Mouse (Mus musculus) embryo, embryonic 9.5 days (tissue): ENCODE data around the gene Pdxdc1.
"Not testable (repeated sequence)": the region's sequence is repeated elsewhere in the genome, so short reads cannot be mapped to it uniquely, and the experiment has no call there.

Experiments used
- DNase-seq: peaks from one replicate; pipeline ENCODE4 v3.0.0-alpha.2; 2017; ENCODE audit errors: extremely low spot score

The Pdxdc1 gene

GRCm38 (mm10) chr16:13902888-13903483 lies at the start of gene Pdxdc1, which contains the start of gene Mpv17l:
Gene Pdxdc1 (minus strand): TSS chr16:13903131.
Gene Mpv17l (plus strand): TSS chr16:13903161.
- DNase-seq: peak; percentile 99

GRCm38 (mm10) chr16:13951245-13951644 lies 48.3 kb upstream of the Pdxdc1 start:
- no peak for DNase-seq

DNA sequence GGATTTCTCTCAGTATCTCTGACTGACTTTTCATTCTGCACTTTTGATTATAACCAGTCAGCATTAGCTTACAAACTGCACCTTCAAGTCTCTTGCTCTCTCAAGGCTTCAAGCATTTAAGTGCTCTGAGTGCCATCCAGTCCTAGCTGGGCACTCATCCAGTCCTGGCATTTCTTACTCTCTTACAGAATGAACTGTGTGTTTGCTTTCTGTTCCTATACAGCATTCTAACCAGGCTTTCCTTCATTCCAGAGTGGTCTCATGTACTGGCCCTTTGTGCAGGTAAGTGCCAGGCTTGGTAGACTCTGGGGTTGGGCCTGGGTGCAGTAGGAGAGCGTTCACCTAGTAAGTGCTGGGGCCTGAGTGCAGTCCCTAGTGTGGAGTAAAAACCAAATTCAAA lies 43.4 kb upstream of the Pdxdc1 start:
- no peak for DNase-seq

- no peak for DNase-seq
Measured at GRCm38 (mm10) chr16:13945153-13945552, 42.2 kb upstream of the Pdxdc1 start.

- no peak for DNase-seq
Measured at GRCm38 (mm10) chr16:13944752-13945151, 41.8 kb upstream of the Pdxdc1 start.

DNA sequence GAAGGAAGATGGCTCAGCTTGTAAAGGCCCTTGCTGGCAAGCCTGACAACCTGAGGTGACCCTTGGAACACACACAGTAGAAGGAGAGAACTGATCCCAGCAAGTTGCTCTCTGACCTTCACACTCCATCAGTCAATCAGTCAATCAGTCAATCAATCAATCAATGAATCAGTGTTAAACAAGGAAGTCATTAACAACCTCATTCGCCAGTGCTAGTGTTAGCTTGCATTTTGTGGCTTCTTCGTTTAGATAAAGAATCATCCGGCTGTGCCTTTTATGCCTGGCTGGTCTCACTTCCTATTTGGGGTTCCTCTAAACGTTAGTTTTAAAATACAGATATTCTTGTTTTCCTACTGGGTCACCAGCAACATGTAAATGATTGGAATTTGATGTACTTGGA lies 41.2 kb upstream of the Pdxdc1 start:
- no peak for DNase-seq

DNA sequence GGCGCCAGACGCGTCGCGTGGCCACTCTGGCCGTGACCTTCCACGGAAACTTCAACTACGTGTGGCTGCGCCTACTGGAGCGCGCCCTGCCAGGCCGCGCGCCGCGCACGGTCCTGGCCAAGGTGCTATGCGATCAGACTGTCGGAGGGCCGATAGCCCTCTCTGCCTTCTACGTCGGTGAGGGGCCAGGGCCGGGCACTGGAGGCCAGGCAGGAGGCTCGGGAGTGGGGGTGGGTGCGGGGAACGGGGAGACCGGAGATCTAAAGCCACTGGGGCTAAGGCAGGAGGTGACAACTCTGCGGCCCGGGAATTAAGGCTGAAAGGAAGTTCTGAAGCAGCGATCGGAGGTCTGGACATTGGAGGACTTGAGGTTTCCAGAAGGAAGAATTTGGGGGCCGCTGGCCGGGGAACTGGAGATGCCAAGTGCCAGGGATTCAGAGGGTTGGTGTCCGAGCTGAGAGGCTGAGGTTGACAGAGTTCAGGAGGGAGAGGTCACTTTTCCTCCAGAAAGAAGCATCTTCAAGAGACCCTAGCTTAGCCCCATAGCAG lies 38.0 kb upstream of the Pdxdc1 start:
- DNase-seq: no peak

- peak; percentile 62 for DNase-seq
Measured at GRCm38 (mm10) chr16:13940139-13940846, 37.4 kb upstream of the Pdxdc1 start.

GRCm38 (mm10) chr16:13927456-13928075 lies 24.6 kb upstream of the Pdxdc1 start:
- no peak for DNase-seq

- not testable (repeated sequence) for DNase-seq
Measured at GRCm38 (mm10) chr16:13922966-13923365, 20.0 kb upstream of the Pdxdc1 start.

GRCm38 (mm10) chr16:13922499-13922898 lies 19.6 kb upstream of the Pdxdc1 start:
- not testable (repeated sequence) for DNase-seq

DNA sequence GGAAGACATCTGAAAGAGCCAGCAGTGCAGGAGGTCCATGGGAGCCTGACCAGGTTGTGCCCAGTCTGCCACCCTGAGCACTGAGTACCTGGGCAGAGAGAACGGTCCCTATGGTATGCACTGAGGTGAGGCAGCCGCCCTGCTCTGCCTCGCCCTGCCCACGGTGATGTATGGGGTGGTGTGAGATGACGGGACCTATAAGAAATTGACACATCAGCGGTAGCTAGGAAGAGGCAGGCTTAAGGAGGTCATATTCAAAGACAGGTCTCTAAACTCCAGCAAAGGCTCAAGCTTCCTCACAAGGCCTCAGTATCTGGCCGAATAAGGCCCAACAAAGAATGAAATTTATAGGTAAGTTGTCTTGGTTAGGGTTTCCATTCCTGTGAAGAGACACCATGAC lies 18.9 kb upstream of the Pdxdc1 start:
- DNase-seq: no peak

- no peak for DNase-seq
Measured at GRCm38 (mm10) chr16:13921063-13921462, 18.1 kb upstream of the Pdxdc1 start.

GRCm38 (mm10) chr16:13920093-13920492 lies 17.2 kb upstream of the Pdxdc1 start:
- no peak for DNase-seq

GRCm38 (mm10) chr16:13907297-13907696 lies 4.4 kb upstream of the Pdxdc1 start:
- DNase-seq: no peak

DNA sequence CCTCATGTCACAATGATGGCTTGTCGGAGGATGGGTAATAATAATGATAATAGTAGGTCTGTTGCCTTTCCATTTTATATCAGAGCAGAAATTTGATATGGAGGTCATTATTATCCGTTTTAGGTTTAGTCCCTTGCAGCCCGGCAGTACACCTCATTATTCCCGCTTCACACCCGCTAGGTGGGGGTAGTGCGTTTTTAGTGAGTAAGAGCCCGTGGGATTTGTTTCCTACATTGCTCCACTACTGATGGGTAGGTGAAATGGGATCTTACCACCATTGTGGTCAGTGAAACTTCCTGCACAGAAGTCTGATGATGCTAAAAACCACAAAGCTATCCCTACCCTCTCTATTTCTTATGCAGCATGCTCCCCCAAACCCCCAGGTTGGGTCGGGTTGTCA lies 557 bp upstream of the Pdxdc1 start:
- DNase-seq: no peak

DNA sequence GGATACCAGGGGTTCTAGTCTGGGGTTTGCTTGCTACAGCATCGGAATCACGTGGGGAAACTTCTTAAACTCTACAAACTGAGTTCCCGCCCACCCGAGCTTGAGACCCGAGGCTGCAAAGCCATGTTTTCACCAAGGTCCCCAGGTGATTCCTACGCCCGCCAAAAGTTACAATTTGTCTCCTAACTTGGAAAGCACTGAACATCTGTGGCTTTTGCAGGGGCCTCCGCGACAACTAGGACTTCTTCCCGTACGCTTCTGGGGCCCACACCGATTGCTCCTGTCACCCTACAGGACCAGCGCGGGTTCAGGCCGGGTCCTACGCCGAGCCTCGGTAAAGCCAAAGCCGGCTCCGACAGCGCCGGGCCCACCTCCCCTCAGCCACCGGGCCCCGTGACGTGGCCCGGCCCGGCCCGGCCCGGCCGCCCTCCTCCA lies 517 bp downstream of the Pdxdc1 start:
- DNase-seq: no peak

DNA sequence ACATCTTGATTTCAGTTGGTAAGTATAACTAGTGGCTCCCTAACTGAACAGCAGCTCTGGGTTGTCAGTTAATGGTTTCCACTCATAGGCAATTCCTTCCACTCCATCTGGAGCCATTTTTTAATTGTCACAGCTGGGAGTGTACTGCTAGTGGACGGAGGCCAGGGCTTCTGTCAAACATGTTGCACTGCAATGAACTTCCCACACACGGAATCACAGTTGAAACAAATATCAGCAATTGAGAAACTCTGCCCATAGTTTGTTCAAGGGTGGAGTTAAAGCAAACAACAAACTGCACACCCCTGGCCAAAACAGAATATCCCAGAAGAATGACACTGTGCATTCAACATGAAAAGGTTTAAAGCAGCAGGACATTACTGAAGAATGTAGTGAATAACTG lies 4.0 kb downstream of the Pdxdc1 start:
- no peak for DNase-seq

GRCm38 (mm10) chr16:13896357-13896756 lies 6.6 kb downstream of the Pdxdc1 start:
- no peak for DNase-seq

DNA sequence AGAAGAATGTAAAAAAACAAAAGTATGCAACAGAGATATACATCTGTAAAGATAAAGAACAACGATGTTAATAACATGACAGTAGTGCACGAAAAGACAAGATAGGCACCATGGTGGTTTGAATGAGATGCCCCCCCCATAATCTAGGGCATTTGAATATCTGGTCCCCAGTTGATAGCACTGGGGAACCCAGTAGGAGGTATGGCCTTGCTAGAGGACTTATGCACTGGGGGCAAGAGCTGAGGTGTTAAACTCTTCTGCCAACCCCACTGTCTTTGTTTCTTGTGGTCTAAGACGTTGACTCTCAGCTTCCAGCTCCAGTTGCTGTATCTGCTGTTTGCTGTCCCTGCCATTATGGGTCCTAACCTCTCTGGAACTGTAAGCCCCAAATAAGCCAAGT lies 7.2 kb downstream of the Pdxdc1 start:
- no peak for DNase-seq

DNA sequence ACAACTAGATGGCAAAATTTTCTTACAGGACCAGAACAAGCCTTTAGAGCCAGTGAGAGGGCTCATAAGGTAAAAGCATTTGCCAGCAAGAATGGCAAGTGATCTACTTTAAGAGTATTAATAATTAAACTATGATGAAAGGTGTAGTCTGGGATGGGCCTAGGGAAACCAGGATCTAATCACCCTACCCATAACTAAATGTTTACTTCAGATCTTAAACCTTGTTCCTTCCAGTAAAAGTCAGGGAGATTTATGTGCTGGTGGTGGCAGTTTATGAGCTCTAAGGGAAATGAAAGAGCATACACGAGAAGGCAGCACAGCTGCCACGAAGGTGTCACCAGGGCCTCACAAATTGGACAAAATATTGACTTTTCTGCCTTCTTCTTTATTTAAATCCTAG lies 8.8 kb downstream of the Pdxdc1 start:
- no peak for DNase-seq

- DNase-seq: no peak
Measured at GRCm38 (mm10) chr16:13892850-13893249, 10.1 kb downstream of the Pdxdc1 start.

DNA sequence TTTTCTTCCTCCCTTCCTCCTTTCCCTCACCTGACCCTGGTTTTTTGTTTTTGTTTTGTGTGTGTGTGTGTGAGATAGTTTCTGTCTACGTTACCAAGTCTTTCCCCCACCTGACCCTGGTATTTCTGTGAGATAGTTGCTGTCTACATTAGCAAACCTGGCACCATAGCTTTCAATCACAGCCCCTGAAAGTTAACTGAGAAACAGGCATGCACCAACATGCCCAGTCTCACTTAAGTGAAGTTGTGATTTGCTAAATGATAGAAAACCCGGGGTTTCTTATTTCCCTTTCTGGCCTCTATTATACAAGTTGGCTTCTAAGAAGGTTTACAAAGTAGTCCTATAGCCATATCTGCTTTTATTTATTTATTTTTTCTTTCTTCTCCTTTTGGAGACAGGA lies 12.5 kb downstream of the Pdxdc1 start:
- DNase-seq: no peak
